ENCODE assay signal across 9 mouse cellular contexts in the genomic region with DNA sequence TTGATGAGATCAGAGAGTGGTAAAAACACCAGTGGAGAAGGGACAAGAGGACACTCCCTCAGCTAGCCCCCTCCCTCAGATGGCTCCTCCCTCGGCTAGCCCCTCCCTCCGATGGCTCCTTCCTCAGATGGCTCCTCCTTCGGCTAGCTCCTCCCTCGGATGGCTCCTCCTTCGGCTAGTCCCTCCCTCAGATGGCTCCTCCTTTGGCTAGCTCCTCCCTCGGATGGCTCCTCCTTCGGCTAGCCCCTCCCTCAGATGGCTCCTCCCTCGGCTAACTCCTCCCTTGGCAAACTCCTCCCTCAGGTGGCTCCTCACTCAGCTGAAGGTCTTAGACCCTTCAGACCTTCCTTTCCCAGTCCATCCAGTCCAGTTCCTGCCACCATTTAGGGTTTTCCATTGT.
"Had no signal": no experiment of that assay in that cellular context is flagged by ENCODE, and none has a peak within 500 bp of the region (broad histone marks: within the 10 kb centered on the region; RNA-seq: fewer than 3 reads in every experiment).

No protein-coding gene starts in this region.

- DNase-seq: kidney, adult 2 months; kidney, postnatal 25 days; layer of hippocampus, postnatal 36 days; liver; liver, embryonic 13.5 days; lung, embryonic 14.5 days; lung, postnatal 36 days; midbrain, embryonic 14.5 days; thymus, postnatal 36 days had no signal
